Mouse (Mus musculus): Measurements from ENCODE around the gene Srgap3.
A peak's percentile ranks its signal among the peaks of the same experiment; 100 is the strongest.

The Srgap3 gene

GRCm38 (mm10) chr6:112809658-112810520 is 137.2 kb downstream of the Srgap3 start:
- no peak for DNase-seq

- no peak for DNase-seq
These were observed 138.3 kb downstream of the Srgap3 start for GRCm38 (mm10) chr6:112808738-112809137.

- DNase-seq: no peak
These were observed 145.1 kb downstream of the Srgap3 start for GRCm38 (mm10) chr6:112801917-112802316.

- DNase-seq: no peak
These were observed 148.7 kb downstream of the Srgap3 start for GRCm38 (mm10) chr6:112798378-112798777.

- DNase-seq: no peak
These were observed 150.5 kb downstream of the Srgap3 start for GRCm38 (mm10) chr6:112796607-112797006.

GRCm38 (mm10) chr6:112793887-112794286 is 153.2 kb downstream of the Srgap3 start:
- DNase-seq: no peak

GRCm38 (mm10) chr6:112789901-112790300 is 157.2 kb downstream of the Srgap3 start:
- no peak for DNase-seq

GRCm38 (mm10) chr6:112788617-112789016 is 158.4 kb downstream of the Srgap3 start:
- no peak for DNase-seq

GRCm38 (mm10) chr6:112788174-112788573 is 158.9 kb downstream of the Srgap3 start:
- DNase-seq: no peak

- no peak for DNase-seq
These were observed 165.5 kb downstream of the Srgap3 start for GRCm38 (mm10) chr6:112781409-112782093.

- peak; percentile 27 for DNase-seq
These were observed 168.9 kb downstream of the Srgap3 start for GRCm38 (mm10) chr6:112778211-112778610.

GRCm38 (mm10) chr6:112776718-112777117 is 170.3 kb downstream of the Srgap3 start:
- DNase-seq: no peak

- DNase-seq: no peak
These were observed 173.3 kb downstream of the Srgap3 start for GRCm38 (mm10) chr6:112773754-112774153.

- DNase-seq: no peak
These were observed 176.1 kb downstream of the Srgap3 start for GRCm38 (mm10) chr6:112770996-112771395.

- DNase-seq: no peak
These were observed 188.5 kb downstream of the Srgap3 start for GRCm38 (mm10) chr6:112758541-112758940.

GRCm38 (mm10) chr6:112756866-112757265 is 190.2 kb downstream of the Srgap3 start:
- no peak for DNase-seq

- no peak for DNase-seq
These were observed 192.1 kb downstream of the Srgap3 start for GRCm38 (mm10) chr6:112754994-112755393.

GRCm38 (mm10) chr6:112752517-112752916 is 194.5 kb downstream of the Srgap3 start:
- DNase-seq: no peak

- no peak for DNase-seq
These were observed 195.1 kb downstream of the Srgap3 start for GRCm38 (mm10) chr6:112752007-112752406.

- no peak for DNase-seq
These were observed 204.8 kb downstream of the Srgap3 start for GRCm38 (mm10) chr6:112742297-112742696.

GRCm38 (mm10) chr6:112741766-112742165 is 205.3 kb downstream of the Srgap3 start:
- DNase-seq: no peak

- no peak for DNase-seq
These were observed 207.4 kb downstream of the Srgap3 start for GRCm38 (mm10) chr6:112739635-112740034.

GRCm38 (mm10) chr6:112738924-112739323 is 208.1 kb downstream of the Srgap3 start:
- DNase-seq: no peak

- no peak for DNase-seq
These were observed 210.6 kb downstream of the Srgap3 start for GRCm38 (mm10) chr6:112736471-112736870.
